Mouse (Mus musculus) megakaryocyte, embryonic 14.5 days (primary cell): ENCODE measurements around the gene Zbtb9.

Experiments used
- FLI1 ChIP-seq: IDR thresholded peaks from 2 replicates; pipeline ENCODE4 v1.6.1; 2012; ENCODE audit warnings: low read length, inconsistent platforms, mixed read lengths
- GATA1 ChIP-seq: IDR thresholded peaks from 3 replicates; pipeline ENCODE4 v1.6.1; 2012; ENCODE audit warnings: mixed read lengths, low read length, inconsistent platforms, borderline replicate concordance

DNA sequence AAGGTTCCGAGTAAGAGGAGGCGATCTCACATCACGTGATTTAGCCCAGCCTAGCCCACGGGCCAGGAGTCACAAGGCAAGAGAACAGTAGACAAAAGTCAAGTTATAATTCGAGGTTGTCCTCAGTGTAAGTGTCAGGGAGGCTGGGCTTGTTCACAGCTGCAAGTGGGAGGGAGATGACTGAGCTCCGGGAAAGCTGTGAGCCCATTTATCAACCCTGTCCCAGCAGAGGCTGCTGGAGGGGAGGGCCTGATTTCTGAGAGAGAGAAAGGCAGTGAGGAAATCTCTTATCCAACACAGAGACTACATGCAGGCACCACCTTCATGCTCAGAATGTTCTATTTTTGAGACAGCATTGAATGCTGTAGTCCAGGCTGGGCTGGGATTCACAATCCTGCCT lies 39.9 kb downstream of the Zbtb9 start:
- no peak for TF ChIP-seq GATA1
- no peak for TF ChIP-seq FLI1
